Mouse (Mus musculus) kidney, postnatal 4 days (tissue): ENCODE results near the gene Homer1.

ENCODE experiments used
- DNase-seq, 2 experiments: peaks; one replicate each; pipeline ENCODE4 v3.0.0; 2021; ENCODE audit warnings: mixed read lengths in 2 of 2

The Homer1 gene

DNA sequence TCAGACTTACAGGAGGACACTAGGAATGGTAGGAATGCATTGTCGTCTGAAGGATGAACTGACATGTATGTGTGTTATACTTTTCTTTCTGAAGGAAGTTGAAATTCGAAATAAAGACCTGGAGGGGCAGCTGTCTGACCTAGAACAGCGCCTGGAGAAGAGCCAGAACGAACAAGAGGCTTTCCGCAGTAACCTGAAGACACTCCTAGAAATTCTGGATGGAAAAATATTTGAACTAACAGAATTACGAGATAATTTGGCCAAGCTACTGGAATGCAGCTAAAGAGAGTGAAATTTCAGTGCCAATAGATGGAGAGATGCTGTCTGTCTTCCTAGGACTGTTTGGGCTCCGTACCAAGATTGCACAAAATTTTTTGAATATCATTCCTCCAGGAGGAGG is 102.5 kb downstream of the Homer1 start:
- no peak for DNase-seq

DNA sequence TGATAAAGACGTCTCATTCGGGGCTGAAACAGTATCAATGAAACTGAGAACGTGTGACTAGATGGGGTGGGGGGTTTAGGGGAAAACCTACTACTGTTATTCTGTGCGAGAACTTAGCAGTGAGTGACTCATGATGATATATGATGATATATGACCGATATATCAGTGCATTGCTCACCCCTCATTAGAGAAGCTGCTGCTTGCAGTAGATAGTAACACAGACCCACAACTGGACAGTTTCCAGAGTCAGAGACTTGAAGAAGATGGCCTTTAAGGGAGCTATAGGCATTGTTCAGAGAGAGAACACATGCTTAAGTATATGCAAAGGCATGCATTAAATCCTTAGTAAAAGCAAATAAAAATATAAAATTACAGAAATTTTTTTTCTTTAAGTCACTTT is 107.4 kb downstream of the Homer1 start:
- no peak for DNase-seq

DNA sequence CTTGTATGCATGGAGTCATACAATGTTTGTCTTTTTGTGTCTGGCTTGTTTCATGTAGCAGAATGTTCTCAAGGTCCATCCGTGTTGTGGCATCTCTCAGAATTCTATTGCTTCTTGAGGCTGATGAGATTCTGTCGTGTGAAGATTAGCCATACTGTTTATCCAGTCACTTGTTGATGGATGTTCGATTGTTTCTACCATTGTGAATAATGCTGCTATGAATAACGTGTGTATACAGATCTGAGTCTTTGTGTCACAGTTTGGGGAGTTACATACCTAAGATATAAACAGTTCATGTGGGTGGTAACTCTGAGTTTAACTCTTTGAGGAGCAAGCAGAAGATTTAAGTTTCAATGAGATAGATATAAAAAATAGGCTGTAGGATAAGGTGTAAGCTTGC is 110.9 kb downstream of the Homer1 start:
- DNase-seq, result no peak

DNA sequence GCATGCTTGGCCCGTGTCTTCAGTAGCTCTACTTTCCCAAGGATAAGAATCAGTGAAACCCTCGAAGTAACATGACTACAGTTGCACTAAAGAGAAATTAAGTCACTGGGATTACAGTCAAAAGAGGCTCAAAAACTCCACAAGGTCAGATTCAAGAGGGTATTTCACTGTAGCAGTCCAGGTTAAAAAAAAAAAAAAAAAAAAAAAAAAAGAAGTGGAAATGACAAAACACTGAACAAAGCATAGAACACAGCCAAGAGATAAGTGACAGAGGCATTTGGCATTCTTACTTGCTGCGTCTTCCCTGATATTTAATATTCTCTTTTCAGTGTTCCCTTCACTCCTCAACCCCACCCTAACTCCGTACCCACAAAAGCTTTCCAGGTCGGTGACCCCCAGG is 115.6 kb downstream of the Homer1 start:
- DNase-seq, result no peak

DNA sequence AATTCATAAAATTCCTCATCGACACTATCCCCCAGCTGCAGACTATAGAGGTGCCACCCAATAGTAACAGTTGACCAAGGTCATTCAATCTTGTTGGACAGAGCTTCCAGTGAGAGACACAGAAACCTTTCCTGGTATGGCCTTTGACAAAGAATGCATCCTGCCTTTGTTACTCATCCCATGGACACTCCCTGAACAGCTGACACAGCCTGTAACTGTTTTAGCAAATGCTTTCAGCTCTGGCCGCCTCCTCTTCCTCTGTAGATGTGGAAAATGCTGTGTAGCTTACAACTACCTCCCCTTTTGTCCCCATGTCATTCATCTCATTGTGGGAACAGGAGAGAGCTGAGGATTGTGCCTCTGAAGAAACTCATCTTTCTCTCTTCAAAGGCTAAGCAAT is 118.9 kb downstream of the Homer1 start:
- no peak for DNase-seq

DNA sequence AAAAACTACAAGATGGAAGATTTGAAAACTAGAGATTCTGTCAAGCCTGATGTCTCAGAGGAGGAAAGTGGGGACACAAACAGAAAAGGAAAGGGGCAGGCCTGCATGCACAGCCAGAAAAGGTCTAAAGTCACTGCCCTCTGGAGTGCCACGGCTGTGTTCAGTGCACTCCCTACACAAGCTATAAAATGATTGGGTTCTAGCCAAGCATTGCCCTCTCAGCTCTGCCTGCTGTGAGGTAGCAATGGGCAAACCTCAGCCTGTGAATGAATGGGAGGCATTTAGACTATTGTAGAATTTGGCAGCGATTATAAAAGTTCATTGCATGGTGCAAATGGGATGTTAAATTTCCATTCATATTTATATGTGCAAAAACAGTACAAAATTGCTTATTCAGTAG is 120.3 kb downstream of the Homer1 start:
- DNase-seq, result no peak

DNA sequence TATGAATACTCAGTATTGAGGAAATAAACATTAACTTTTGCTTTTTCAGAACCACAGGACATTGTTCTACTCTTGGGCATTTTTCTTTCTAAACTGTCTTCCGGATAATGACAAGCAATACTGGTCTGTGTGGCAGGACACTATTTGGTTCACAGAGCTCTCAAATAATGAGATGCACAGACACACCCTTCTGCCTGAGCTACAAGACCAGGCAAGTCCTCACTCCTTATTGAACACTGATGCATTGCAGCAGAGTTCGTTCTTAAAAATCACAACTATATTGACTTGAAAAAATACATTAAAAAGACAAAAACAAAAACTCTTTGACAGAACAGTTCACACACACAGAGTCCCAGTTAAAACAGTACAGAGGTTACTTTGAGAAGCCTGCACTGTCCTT is 123.8 kb downstream of the Homer1 start:
- no peak for DNase-seq

DNA sequence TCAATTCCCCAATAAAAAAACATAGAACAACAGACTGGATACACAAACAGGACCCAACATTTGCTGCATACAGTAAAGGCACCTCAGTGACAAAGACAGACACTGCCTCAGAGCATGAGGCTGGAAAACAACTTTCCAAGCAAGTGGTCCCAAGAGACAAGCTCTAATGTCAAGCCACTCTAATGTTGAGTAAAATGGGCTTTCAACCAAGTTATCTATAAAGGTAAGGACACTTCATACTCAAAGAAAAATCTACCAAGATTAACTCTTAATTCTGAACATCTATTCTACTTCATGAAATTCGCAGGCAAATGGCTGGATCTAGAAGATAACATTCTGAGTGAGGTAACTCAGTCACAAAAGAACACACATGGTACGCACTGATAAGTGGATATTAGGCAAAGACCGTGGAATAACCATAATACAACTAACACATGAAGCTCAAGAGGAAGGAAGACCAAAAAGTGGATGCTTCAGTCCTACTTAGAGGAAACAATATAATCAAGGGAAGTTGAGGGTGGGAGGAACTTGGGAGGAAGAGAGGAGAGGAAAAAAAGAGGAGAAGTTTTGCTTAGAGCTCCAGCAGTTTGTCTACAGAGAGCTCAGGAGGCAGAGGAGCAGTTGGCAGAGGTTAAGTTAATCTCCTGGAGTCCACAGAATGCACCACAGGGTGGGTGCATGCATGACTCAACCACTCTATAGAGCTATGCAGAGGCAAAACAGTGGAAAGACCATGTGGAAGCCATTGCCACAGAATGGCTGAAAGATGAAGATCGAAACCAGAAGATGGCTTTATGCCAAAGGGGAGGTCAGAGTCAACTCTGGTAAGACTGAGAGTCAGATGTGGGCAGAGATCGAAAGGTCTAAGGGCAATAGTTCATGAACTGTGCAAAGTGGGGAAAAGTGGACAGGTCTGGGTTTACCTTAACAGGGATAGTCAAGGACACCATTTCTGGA is 128.8 kb downstream of the Homer1 start:
- DNase-seq, result no peak

DNA sequence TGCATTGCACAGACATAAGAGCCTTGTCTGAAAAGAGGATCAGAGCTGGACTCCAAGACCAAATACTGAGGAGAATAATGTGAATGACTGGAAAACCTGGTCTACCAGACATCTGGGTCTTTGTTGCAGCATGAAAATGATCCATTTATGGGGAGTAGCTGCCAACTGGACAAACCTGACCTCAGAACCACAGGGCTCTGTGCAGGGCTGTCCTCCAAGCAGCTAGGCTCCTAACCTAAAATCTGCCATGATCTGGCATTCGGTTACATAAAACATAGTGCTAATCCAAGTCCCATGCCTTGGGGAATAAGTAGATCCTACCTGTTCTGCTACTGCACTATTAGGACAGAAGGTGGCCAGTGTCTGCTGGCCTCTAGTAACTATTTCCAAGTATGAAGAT is 129.8 kb downstream of the Homer1 start:
- DNase-seq, result no peak

DNA sequence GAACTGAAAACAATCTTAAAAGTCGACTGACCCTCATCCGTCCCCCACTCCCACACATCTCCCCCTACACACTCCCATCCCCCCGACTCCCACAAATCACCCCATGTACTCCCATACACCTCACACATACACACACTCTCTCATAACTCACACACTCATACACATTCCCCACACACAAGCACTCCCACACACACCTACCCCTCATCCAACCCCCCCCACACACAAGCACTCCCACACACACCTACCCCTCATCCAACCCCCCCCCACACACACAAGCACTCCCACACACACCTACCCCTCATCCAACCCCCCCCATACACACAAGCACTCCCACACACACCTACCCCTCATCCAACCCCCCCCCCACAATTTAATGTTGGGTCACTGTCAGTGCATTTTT is 140.7 kb downstream of the Homer1 start:
- DNase-seq, result no peak

DNA sequence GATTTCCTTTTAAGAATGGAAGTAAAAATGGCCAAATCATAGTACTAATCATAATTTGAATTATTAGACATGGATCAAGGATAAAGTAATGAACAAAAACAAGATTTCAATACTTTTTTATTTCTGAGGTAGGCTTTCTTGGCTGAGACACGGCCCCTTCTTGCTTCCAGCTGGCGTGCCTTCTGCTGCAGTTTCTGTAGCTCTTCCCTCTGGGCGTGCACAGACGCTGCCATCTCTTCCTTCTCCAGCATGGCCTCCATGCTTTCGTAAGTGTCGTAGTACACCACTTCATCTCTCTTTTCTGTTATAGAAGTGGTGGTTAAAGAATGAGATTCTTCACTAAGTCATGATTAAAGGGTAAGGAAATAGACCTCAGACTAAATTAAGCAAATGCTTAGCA is 153.8 kb downstream of the Homer1 start:
- DNase-seq, result no peak
